Mouse (Mus musculus) E14TG2a.4 (cell line): ENCODE measurements at regions not wholly inside any gene's neighbourhood (a gene's known extent, or its start where the extent isn't known, plus 50 kb on each side); places are given as distances from the start of the nearest gene placed in this dataset.

ENCODE experiments used
- CTCF ChIP-seq: conservative IDR thresholded peaks from 2 replicates; pipeline ENCODE4 v1.5.1; 2014; ENCODE audit warnings: low read length
- NANOG ChIP-seq: IDR thresholded peaks from 2 replicates; pipeline ENCODE4 v1.6.1; 2014; ENCODE audit warnings: borderline replicate concordance, low read length, mixed read lengths

GRCm38 (mm10) chr8:76137219-76137618 is 688.7 kb downstream of the Iqcm start:
- TF ChIP-seq CTCF (no peak), NANOG (no peak)
